Mouse (Mus musculus): ENCODE data around the gene Vmn2r97. TPM values are rescaled to one million over a fixed set of nuclear protein-coding genes. Genes with fewer than 3 reads are reported as not detected.
"Not testable (repeated sequence)": the region's sequence is repeated elsewhere in the genome, so short reads cannot be mapped to it uniquely, and the experiment has no call there.

Gene Vmn2r97
- not detected in 2 replicates for polyA plus RNA-seq (2012; rRNA removed)

DNA sequence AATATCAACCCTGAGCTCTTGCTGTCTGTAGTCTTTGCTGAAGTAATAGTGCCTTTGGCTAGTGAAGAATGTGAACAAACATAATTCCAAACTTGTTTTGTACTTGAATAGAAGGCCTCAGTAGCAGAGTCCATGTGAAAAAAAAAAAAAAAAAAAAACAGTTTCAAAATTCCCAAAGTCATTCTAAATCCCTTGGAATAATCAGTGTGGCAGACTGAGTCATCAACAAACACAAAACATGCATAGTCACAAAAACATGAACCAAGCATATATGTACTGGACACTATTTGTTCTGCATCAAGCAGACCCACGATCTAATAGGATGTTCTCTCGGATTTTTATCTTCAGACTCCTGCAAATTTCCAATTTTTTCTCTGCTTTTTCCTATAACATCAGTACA lies at the start of gene Vmn2r97:
Vmn2r97 (plus strand) TSS at position 301 of the 400 bp plus-strand sequence.
- H3K27ac ChIP-seq (ENCODE audit: insufficient read depth, low read depth, low read length); H3K36me3 ChIP-seq (ENCODE audit: control insufficient read depth, insufficient read depth, low read length); H3K27me3 ChIP-seq (ENCODE audit: control insufficient read depth, insufficient read depth, low read length); H3K4me3 ChIP-seq (ENCODE audit: low read depth, low read length); H3K4me1 ChIP-seq (ENCODE audit: control insufficient read depth, insufficient read depth, insufficient read length, low read length): not testable (repeated sequence)
- 64% methylated on average over 2 of the region's 2 CpGs for WGBS

DNA sequence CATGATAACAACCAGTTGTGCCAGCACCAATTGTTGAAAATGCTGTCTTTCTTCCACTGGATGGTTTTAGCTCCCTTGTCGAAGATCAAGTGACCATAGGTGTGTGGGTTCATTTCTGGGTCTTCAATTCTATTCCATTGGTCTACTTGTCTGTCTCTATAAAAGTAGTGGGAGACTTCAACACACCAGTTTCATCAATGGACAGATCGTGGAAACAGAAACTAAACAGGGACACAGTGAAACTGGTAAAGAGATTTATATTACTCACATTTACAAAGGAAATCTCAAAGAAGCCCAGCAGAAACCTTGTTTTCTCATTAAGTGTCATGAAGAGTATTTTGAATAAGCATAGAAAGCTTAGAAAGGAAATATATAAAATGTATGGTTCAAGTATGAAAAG lies 31.7 kb upstream of the Vmn2r97 start:
- not testable (repeated sequence) for H3K4me1 ChIP-seq (ENCODE audit: control insufficient read depth, insufficient read depth, insufficient read length, low read length); H3K36me3 ChIP-seq (ENCODE audit: control insufficient read depth, insufficient read depth, low read length); H3K4me3 ChIP-seq (ENCODE audit: low read depth, low read length); H3K27ac ChIP-seq (ENCODE audit: insufficient read depth, low read depth, low read length); H3K27me3 ChIP-seq (ENCODE audit: control insufficient read depth, insufficient read depth, low read length)
- 58% methylated on average over 2 of the region's 2 CpGs for WGBS

DNA sequence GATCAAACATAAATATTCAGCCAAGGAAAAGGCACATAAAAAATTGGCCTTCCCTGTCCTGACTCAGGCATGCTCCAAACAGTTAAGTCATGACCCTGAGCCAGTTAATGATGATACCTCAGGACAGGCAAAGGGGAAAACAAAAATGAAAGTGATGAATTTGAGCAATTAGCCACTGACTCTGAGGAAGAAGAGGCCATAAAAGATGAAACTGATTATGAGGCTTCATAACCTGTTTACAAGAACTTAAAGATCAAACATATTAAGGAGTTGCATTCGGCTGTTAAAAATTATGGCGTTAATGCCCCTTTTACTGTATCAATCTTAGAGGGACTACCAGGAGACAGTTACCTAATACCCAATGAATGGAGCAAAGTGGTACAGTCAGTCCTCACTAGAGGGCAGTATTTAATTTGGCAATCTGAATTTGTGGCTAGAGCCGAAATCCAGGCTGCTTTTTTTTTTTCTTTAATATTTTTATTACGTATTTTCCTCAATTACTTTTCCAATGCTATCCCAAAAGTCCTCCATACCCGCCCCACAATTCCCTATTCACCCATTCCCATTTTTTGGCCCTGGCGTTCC lies 24.3 kb upstream of the Vmn2r97 start:
- WGBS: 84% methylated on average over 6 of the region's 6 CpGs
- Histone ChIP-seq H3K27ac (ENCODE audit: insufficient read depth, low read depth, low read length) (no peak overlapping the region), H3K4me3 (ENCODE audit: low read depth, low read length) (no peak overlapping the region), H3K36me3 (ENCODE audit: control insufficient read depth, insufficient read depth, low read length) (no peaks in the 10 kb centered on the region), H3K4me1 (ENCODE audit: control insufficient read depth, insufficient read depth, insufficient read length, low read length) (no peaks in the 10 kb centered on the region), H3K27me3 (ENCODE audit: control insufficient read depth, insufficient read depth, low read length) (no peaks in the 10 kb centered on the region)
- TF ChIP-seq POLR2A (IDR thresholded peaks at IDR 0.05; ENCODE audit: low read depth, low read length) (no peak), CTCF (IDR thresholded peaks at IDR 0.05; ENCODE audit: extremely low read depth, insufficient read length, insufficient replicate concordance, low read depth, low read length) (no peak)

DNA sequence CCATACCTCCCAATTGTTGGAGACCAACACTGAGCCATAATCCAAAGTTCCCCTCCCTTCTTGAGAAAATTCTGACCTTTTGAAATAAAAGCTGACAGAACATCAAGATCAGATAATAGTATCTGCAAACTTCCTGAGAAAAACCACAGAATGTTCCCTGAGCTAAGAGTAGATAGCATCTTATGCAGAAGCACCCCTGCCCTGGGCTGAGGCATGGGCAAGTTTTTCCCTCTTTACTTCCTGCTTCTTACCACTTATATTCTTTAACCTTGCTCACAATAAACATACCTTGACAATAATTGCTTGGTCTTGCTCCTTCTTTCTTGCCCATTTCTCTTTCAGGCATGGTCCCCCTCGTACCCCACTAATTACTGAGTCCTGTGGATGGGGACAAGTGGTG lies 43.7 kb downstream of the Vmn2r97 start:
- H3K36me3 ChIP-seq (ENCODE audit: control insufficient read depth, insufficient read depth, low read length); H3K4me3 ChIP-seq (ENCODE audit: low read depth, low read length); H3K27ac ChIP-seq (ENCODE audit: insufficient read depth, low read depth, low read length); H3K27me3 ChIP-seq (ENCODE audit: control insufficient read depth, insufficient read depth, low read length); H3K4me1 ChIP-seq (ENCODE audit: control insufficient read depth, insufficient read depth, insufficient read length, low read length): not testable (repeated sequence)
- 66% methylated on average over 1 of the region's 1 CpGs for WGBS

DNA sequence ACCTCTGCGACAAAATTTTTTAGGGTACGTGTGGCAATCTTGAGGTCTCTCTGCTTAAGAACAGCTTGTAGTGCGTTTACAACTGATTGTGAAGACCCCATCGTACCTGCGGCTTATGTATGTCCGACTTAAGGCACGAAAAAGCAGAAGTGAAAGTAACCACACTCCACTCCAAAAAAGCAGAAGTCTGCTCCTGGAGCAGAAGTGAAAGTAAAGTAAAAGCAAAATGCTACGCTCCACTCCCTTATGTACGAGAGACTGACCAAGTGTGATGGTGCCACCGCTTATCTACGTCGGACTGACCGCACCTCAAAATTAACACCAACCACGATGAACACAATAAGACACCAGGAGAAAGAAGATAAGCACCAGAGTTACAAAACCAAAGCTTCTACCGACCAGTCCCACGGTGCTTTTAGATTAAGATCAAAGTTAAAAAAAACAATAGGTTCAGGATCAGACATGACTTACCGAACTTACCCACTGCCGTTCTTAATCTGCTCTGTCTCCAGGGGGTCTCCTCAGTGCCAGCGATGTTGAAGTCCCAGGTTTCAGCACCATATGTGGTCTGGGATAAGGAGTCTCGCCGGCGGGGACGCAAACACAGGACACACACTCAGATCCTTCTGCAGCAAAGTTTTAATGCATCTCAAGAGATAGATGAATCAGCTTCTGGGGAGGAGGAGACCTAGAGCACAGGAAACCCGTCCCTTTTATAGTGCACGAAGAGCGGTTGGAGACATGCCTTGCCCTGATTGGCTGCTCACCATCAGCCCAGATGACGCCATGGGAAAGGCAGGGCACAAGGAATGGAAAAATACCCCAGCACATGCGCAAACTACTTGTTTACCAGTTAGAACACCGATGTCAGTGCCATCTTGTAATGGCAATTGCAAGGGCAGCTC lies 54.5 kb downstream of the Vmn2r97 start:
- H3K36me3 ChIP-seq (ENCODE audit: control insufficient read depth, insufficient read depth, low read length): no peaks in the 10 kb centered on the region
- TF ChIP-seq CTCF (IDR thresholded peaks at IDR 0.05; ENCODE audit: extremely low read depth, insufficient read length, insufficient replicate concordance, low read depth, low read length): no peak
- no peak for TF ChIP-seq POLR2A (IDR thresholded peaks at IDR 0.05; ENCODE audit: low read depth, low read length)
- no peaks in the 10 kb centered on the region for H3K4me1 ChIP-seq (ENCODE audit: control insufficient read depth, insufficient read depth, insufficient read length, low read length)
- H3K27ac ChIP-seq (ENCODE audit: insufficient read depth, low read depth, low read length): no peak overlapping the region
- 86% methylated on average over 29 of the region's 29 CpGs for WGBS
- H3K27me3 ChIP-seq (ENCODE audit: control insufficient read depth, insufficient read depth, low read length): no peaks in the 10 kb centered on the region
- H3K4me3 ChIP-seq (ENCODE audit: low read depth, low read length): no peak overlapping the region

Other genes with a start within 250 kb of the Vmn2r97 start
- gene Vmn2r98, start 139.2 kb downstream of the Vmn2r97 start, polyA plus RNA-seq (2012; rRNA removed): not detected in 2 replicates